Mouse (Mus musculus) telencephalon, adult 2 months (tissue): ENCODE measurements around the gene Gc.
A peak's percentile ranks its signal among the peaks of the same experiment; 100 is the strongest.

ENCODE experiments used
- DNase-seq: peaks from one replicate; pipeline ENCODE4 v3.0.0-alpha.2; 2011; ENCODE audit warnings: low read depth, low spot score

Gene Gc

GRCm38 (mm10) chr5:89457554-89458062, at the start of gene Gc:
Gene Gc (minus strand): TSS chr5:89457898.
- DNase-seq: no peak

GRCm38 (mm10) chr5:89500182-89500581, 42.5 kb upstream of the Gc start:
- DNase-seq: no peak

GRCm38 (mm10) chr5:89492560-89492959, 34.9 kb upstream of the Gc start:
- no peak for DNase-seq

GRCm38 (mm10) chr5:89470483-89470882, 12.8 kb upstream of the Gc start:
- DNase-seq: no peak

- no peak for DNase-seq
Measured at GRCm38 (mm10) chr5:89467886-89468285, 10.2 kb upstream of the Gc start.

- DNase-seq: no peak
Measured at GRCm38 (mm10) chr5:89467045-89467444, 9.3 kb upstream of the Gc start.

GRCm38 (mm10) chr5:89466275-89466674, 8.6 kb upstream of the Gc start:
- no peak for DNase-seq

GRCm38 (mm10) chr5:89461817-89462216, 4.1 kb upstream of the Gc start:
- no peak for DNase-seq

- DNase-seq: no peak
Measured at GRCm38 (mm10) chr5:89459591-89459990, 1.9 kb upstream of the Gc start.

GRCm38 (mm10) chr5:89458987-89459386, 1.3 kb upstream of the Gc start:
- DNase-seq: no peak

GRCm38 (mm10) chr5:89455526-89455925, 2.2 kb downstream of the Gc start:
- DNase-seq: no peak

- no peak for DNase-seq
Measured at GRCm38 (mm10) chr5:89450798-89451197, 6.9 kb downstream of the Gc start.

GRCm38 (mm10) chr5:89449325-89449724, 8.4 kb downstream of the Gc start:
- no peak for DNase-seq

GRCm38 (mm10) chr5:89447978-89448377, 9.7 kb downstream of the Gc start:
- no peak for DNase-seq

GRCm38 (mm10) chr5:89444360-89444759, 13.3 kb downstream of the Gc start:
- DNase-seq: peak; percentile 23

- DNase-seq: peak; percentile 35
Measured at GRCm38 (mm10) chr5:89411536-89411935, 46.2 kb downstream of the Gc start.

- DNase-seq: no peak
Measured at GRCm38 (mm10) chr5:89407376-89408082, 50.2 kb downstream of the Gc start.

- DNase-seq: no peak
Measured at GRCm38 (mm10) chr5:89405132-89405531, 52.6 kb downstream of the Gc start.

GRCm38 (mm10) chr5:89390405-89390804, 67.3 kb downstream of the Gc start:
- no peak for DNase-seq

- peak; percentile 31 for DNase-seq
Measured at GRCm38 (mm10) chr5:89384204-89384603, 73.5 kb downstream of the Gc start.

GRCm38 (mm10) chr5:89381340-89381739, 76.4 kb downstream of the Gc start:
- no peak for DNase-seq

GRCm38 (mm10) chr5:89370140-89370539, 87.6 kb downstream of the Gc start:
- DNase-seq: no peak

- DNase-seq: no peak
Measured at GRCm38 (mm10) chr5:89368045-89368743, 89.5 kb downstream of the Gc start.
